Mouse (Mus musculus) hindbrain, embryonic 10.5 days (tissue): ENCODE data around the gene Npl. TPM values are rescaled to one million over a fixed set of nuclear protein-coding genes. Genes with fewer than 3 reads are reported as not detected.
"Not testable (repeated sequence)": the region's sequence is repeated elsewhere in the genome, so short reads cannot be mapped to it uniquely, and the experiment has no call there.

Source experiments
- DNase-seq: peaks from one replicate; pipeline ENCODE4 v3.0.0-alpha.2; 2017; ENCODE audit warnings: low spot score
- H3K27ac ChIP-seq: fragments of 300-500 bp; sonication (generic); 2 replicates; pipeline ENCODE4 v1.5.1; 2016; ENCODE audit warnings: mild to moderate bottlenecking, moderate library complexity
- H3K27me3 ChIP-seq: fragments of 300-500 bp; sonication (generic); 2 replicates; pipeline ENCODE4 v1.6.1; 2016; ENCODE audit warnings: mild to moderate bottlenecking; ENCODE audit not compliant: poor library complexity, insufficient read depth, severe bottlenecking
- H3K36me3 ChIP-seq: fragments of 300-500 bp; sonication (generic); 2 replicates; pipeline ENCODE4 v1.6.1; 2016; ENCODE audit warnings: mild to moderate bottlenecking, moderate library complexity
- H3K4me1 ChIP-seq: fragments of 300-500 bp; sonication (generic); replicated peaks from 2 replicates; pipeline ENCODE4 v1.6.1; 2016; ENCODE audit warnings: mild to moderate bottlenecking
- H3K4me3 ChIP-seq: fragments of 300-500 bp; sonication (generic); 2 replicates; pipeline ENCODE4 v1.5.1; 2016; ENCODE audit warnings: mild to moderate bottlenecking, moderate library complexity
- H3K9me3 ChIP-seq: fragments of 300-500 bp; sonication (generic); 2 replicates; pipeline ENCODE4 v1.6.1; 2016; ENCODE audit warnings: mild to moderate bottlenecking, moderate library complexity
- WGBS: fragments of 180-500 bp; shearing (Covaris S2); methylation state at CpG from one replicate; pipeline ENCODE4 v1.1.7; 2016; 5-methylcytosine and 5-hydroxymethylcytosine counted together
- polyA plus RNA-seq: library from polyadenylated mRNA; unstranded; fragments of >200 nt; fragmentation: Nextera tagmentation; extraction: Ambion mirVana; gene quantifications from 2 replicates; pipeline ENCODE4 v1.2.1, GENCODE M21; 2016

The Npl gene
- polyA plus RNA-seq, 1 experiment from 2014 or later = 17.8 TPM

- H3K9me3 ChIP-seq = no peaks in the 10 kb centered on the region
- H3K27ac ChIP-seq = no peak overlapping the region
- 78% methylated on average over 3 of the region's 3 CpGs for WGBS
These were observed 53.8 kb downstream of the Npl start for GRCm38 (mm10) chr1:153496030-153496429.

GRCm38 (mm10) chr1:153493931-153494330 lies 55.9 kb downstream of the Npl start:
- no peaks in the 10 kb centered on the region for H3K36me3 ChIP-seq
- no peak for DNase-seq
- no peaks in the 10 kb centered on the region for H3K27me3 ChIP-seq
- H3K9me3 ChIP-seq = no peaks in the 10 kb centered on the region
- H3K4me1 ChIP-seq = no peaks in the 10 kb centered on the region
- WGBS = 30% methylated on average over 6 of the region's 6 CpGs
- no peak overlapping the region for H3K27ac ChIP-seq
- H3K4me3 ChIP-seq = no peak overlapping the region

More at GRCm38 (mm10) chr1:153496030-153496429, 53.8 kb downstream of the Npl start:
- Histone ChIP-seq H3K36me3 (no peaks in the 10 kb centered on the region), H3K27me3 (no peaks in the 10 kb centered on the region), H3K4me3 (no peak overlapping the region), H3K4me1 (no peaks in the 10 kb centered on the region)
- no peak for DNase-seq

- WGBS = 23% methylated on average over 4 of the region's 4 CpGs
- Histone ChIP-seq H3K36me3 (no peaks in the 10 kb centered on the region), H3K27me3 (no peaks in the 10 kb centered on the region)
These were observed 56.5 kb downstream of the Npl start for GRCm38 (mm10) chr1:153493338-153493737.

GRCm38 (mm10) chr1:153491822-153492221 lies 58.0 kb downstream of the Npl start:
- no peak for DNase-seq
- H3K36me3 ChIP-seq = no peaks in the 10 kb centered on the region
- 87% methylated on average over 1 of the region's 1 CpGs for WGBS

More at GRCm38 (mm10) chr1:153493338-153493737, 56.5 kb downstream of the Npl start:
- no peak for DNase-seq
- Histone ChIP-seq H3K27ac (no peak overlapping the region), H3K9me3 (no peaks in the 10 kb centered on the region), H3K4me3 (no peak overlapping the region), H3K4me1 (no peaks in the 10 kb centered on the region)

GRCm38 (mm10) chr1:153491345-153491744 lies 58.5 kb downstream of the Npl start:
- H3K27ac ChIP-seq = no peak overlapping the region
- no peaks in the 10 kb centered on the region for H3K27me3 ChIP-seq
- 86% methylated on average over 2 of the region's 2 CpGs for WGBS
- no peaks in the 10 kb centered on the region for H3K9me3 ChIP-seq
- H3K4me3 ChIP-seq = no peak overlapping the region
- no peaks in the 10 kb centered on the region for H3K36me3 ChIP-seq
- H3K4me1 ChIP-seq = no peaks in the 10 kb centered on the region
- DNase-seq = no peak

More at GRCm38 (mm10) chr1:153491822-153492221, 58.0 kb downstream of the Npl start:
- Histone ChIP-seq H3K4me3 (no peak overlapping the region), H3K4me1 (no peaks in the 10 kb centered on the region), H3K27me3 (no peaks in the 10 kb centered on the region), H3K27ac (no peak overlapping the region), H3K9me3 (no peaks in the 10 kb centered on the region)

GRCm38 (mm10) chr1:153489963-153490362 lies 59.9 kb downstream of the Npl start:
- 89% methylated on average over 4 of the region's 4 CpGs for WGBS
- DNase-seq = no peak

GRCm38 (mm10) chr1:153489540-153489939 lies 60.3 kb downstream of the Npl start:
- 61% methylated on average over 2 of the region's 2 CpGs for WGBS
- H3K27me3 ChIP-seq = no peaks in the 10 kb centered on the region
- no peak for DNase-seq
- H3K4me1 ChIP-seq = peaks cover 16% of the 10 kb centered on the region
- H3K36me3 ChIP-seq = no peaks in the 10 kb centered on the region
- H3K4me3 ChIP-seq = no peak overlapping the region
- no peaks in the 10 kb centered on the region for H3K9me3 ChIP-seq
- H3K27ac ChIP-seq = no peak overlapping the region

More at GRCm38 (mm10) chr1:153489963-153490362, 59.9 kb downstream of the Npl start:
- no peak overlapping the region for H3K27ac ChIP-seq
- H3K27me3 ChIP-seq = no peaks in the 10 kb centered on the region
- H3K9me3 ChIP-seq = no peaks in the 10 kb centered on the region
- H3K36me3 ChIP-seq = no peaks in the 10 kb centered on the region
- H3K4me3 ChIP-seq = no peak overlapping the region
- peaks cover 13% of the 10 kb centered on the region for H3K4me1 ChIP-seq

GRCm38 (mm10) chr1:153489132-153489531 lies 60.7 kb downstream of the Npl start:
- 51% methylated on average over 7 of the region's 7 CpGs for WGBS
- Histone ChIP-seq H3K27ac (no peak overlapping the region), H3K9me3 (no peaks in the 10 kb centered on the region), H3K4me1 (peaks cover 19% of the 10 kb centered on the region), H3K27me3 (no peaks in the 10 kb centered on the region), H3K4me3 (no peak overlapping the region), H3K36me3 (peaks cover 2% of the 10 kb centered on the region; the same call in 1 of the 2 replicates)
- DNase-seq = no peak

- peaks cover 30% of the 10 kb centered on the region for H3K4me1 ChIP-seq
- under 1% methylated on average over 35 of the region's 35 CpGs for WGBS
- peak within 1 kb of the TSS; percentile 100 for H3K27ac ChIP-seq
- peaks cover 19% of the 10 kb centered on the region for H3K36me3 ChIP-seq
- peak within 1 kb of the TSS; percentile 100 for H3K4me3 ChIP-seq
- H3K9me3 ChIP-seq = no peaks in the 10 kb centered on the region
- peak; percentile 98 for DNase-seq
- no peaks in the 10 kb centered on the region for H3K27me3 ChIP-seq
These were observed 62.4 kb downstream of the Npl start, which contains the start of gene Dhx9 for GRCm38 (mm10) chr1:153487500-153487879. TSS of gene Dhx9 (minus strand) at chr1:153487660.

GRCm38 (mm10) chr1:153486767-153487499 lies 62.9 kb downstream of the Npl start:
- peak overlapping the region; percentile 100 for H3K4me3 ChIP-seq
- H3K4me1 ChIP-seq = peaks cover 30% of the 10 kb centered on the region
- no peaks in the 10 kb centered on the region for H3K27me3 ChIP-seq
- peaks cover 24% of the 10 kb centered on the region for H3K36me3 ChIP-seq
- peak overlapping the region; percentile 100 for H3K27ac ChIP-seq
- peak; percentile 67 for DNase-seq
- H3K9me3 ChIP-seq = no peaks in the 10 kb centered on the region
- under 1% methylated on average over 64 of the region's 64 CpGs for WGBS

GRCm38 (mm10) chr1:153486120-153486519 lies 63.7 kb downstream of the Npl start:
- H3K27ac ChIP-seq = peak overlapping the region; percentile 100
- DNase-seq, H3K27me3 ChIP-seq, H3K9me3 ChIP-seq: not testable (repeated sequence)
- H3K4me3 ChIP-seq = peak overlapping the region; percentile 100
- H3K36me3 ChIP-seq = peaks cover 33% of the 10 kb centered on the region
- peaks cover 30% of the 10 kb centered on the region for H3K4me1 ChIP-seq
- 16% methylated on average over 6 of the region's 6 CpGs for WGBS

- H3K27me3 ChIP-seq = no peaks in the 10 kb centered on the region
- H3K27ac ChIP-seq = no peak overlapping the region
- DNase-seq = no peak
- 55% methylated on average over 2 of the region's 2 CpGs for WGBS
- H3K4me3 ChIP-seq = peak overlapping the region; percentile 100
- H3K36me3 ChIP-seq = peaks cover 41% of the 10 kb centered on the region
- H3K9me3 ChIP-seq = no peaks in the 10 kb centered on the region
- H3K4me1 ChIP-seq = peaks cover 30% of the 10 kb centered on the region
These were observed 64.5 kb downstream of the Npl start for GRCm38 (mm10) chr1:153485201-153485796.

- Histone ChIP-seq H3K27ac (no peak overlapping the region), H3K4me3 (no peak overlapping the region), H3K4me1 (peaks cover 27% of the 10 kb centered on the region), H3K36me3 (peaks cover 84% of the 10 kb centered on the region), H3K9me3 (no peaks in the 10 kb centered on the region), H3K27me3 (no peaks in the 10 kb centered on the region)
- 88% methylated on average over 1 of the region's 1 CpGs for WGBS
- no peak for DNase-seq
These were observed 68.8 kb downstream of the Npl start for GRCm38 (mm10) chr1:153481025-153481412.
